Mouse (Mus musculus) left cerebral cortex, postnatal 4 days (tissue): ENCODE measurements around the gene Snu13. TPM values are rescaled to one million over a fixed set of nuclear protein-coding genes. Genes with fewer than 3 reads are reported as not detected.

ENCODE experiments used
- DNase-seq: peaks from one replicate; pipeline ENCODE4 v3.0.0-alpha.2; 2022
- intact Hi-C: fragments of 180-260 bp; cut with DNase I; formaldehyde crosslinking; loops from one replicate; pipeline ENCODE4 v1.15.1; 2025
- total RNA-seq, 2 experiments: library from RNA; stranded (reverse); gene quantifications; 2 replicates each; pipeline ENCODE4 v1.2.3; 2021

Snu13 gene
- 100 to 1,000 TPM; 123 to 130 TPM for total RNA-seq

DNA sequence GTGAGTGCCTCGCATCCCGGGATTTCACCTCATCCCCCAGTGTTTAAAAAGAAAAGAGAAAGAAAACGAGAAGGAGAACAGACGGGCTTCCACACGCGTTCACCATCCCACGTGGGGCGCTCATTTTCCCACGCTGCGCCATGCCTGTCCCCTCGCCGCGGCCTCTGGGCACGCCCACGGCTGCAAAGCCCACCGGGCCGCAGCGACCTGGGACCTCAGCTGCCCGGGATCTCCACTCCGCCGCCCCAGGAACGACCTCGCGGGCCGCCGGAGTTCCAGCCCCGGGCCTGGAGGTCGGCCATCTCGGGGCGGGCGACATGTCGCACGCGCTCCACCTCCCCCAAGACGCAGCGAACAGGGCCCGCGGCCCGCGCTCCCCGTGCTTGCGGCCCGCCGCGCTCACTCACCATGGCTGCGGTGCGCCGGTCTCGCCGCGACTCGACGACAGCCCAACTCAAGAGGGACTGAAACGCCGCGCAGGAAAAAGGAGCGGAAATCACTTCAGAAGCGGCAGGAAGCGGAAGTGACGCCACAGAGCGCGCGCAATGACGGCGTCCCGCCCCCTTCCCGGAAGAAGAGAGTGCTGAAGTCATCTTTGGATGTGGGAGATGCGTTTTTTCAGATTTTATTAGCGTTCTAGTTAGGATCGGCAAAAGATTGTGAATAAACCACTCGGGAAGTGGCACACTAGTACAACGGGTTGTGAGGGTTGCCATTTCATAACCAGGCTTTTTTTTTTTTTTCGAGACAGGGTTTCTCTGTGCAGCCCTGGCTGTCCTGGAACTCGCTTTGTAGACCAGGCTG lies at the start of gene Snu13:
Gene Snu13, minus strand, starts transcription at position 519 of the 804 bp plus-strand sequence.
- DNase-seq, result peak; percentile 91
- intact Hi-C loops, result no loop called here

DNA sequence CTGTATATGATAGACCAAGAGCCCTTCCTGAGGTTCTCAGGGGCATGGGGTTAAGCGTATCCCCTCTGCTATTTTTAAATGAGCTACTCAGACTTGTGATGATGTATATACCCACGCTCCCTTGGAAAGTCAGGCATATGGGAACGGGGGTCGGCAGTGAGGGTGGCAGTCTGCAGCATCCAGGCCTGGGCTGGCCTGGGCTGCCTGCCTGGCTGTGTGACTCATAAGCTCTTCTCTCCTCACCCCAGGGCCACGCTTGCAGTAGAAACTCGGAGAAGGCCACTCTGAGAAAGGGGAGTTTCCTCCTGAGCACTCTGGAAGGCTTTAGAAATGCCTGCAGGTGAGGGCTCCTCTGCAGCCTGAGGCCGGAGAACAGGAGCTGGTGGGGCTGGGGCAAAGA lies 43.7 kb upstream of the Snu13 start:
- intact Hi-C loops, result no loop called here
- DNase-seq, result no peak

DNA sequence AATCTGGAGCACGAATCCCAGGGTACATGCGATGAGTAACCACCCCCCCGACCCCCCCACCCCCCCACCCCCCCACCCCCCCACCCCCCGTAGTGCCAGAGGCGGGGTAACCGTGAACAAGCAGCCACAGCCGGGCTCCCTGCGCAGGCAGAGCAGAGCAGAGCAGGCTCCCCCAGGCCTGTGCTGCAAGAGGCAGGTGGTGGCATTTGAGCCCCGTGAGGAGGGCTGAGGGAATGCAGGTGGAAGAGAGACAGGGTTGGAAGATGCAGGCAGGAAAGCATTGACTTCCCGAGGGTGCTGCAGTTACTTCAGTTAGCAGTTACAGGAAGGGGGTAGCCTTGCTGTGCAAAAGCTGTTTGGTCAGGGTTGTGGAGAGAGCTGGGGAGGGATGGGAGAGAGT lies 39.9 kb upstream of the Snu13 start:
- no peak for DNase-seq
- intact Hi-C loops, result no loop called here

DNA sequence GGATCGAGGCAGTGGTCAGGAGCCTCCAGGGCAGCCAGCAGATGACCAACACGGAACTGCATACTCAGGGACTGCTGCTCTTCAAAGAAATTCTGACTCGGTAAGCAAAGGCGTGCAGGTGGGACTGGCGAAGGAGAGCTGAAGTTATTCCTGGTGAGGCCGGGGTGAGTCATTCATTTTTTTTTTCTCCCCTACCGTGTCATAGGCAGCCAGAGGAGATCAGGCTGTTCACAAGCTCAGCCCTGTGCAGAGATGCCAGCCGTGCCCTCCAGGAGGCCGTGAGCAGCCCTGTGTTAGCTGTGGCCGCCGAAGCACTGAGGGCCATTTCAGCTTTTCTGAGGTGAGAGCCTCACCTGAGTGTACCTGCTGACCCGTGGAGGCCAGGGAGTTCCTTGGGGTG lies 38.7 kb upstream of the Snu13 start:
- intact Hi-C loops, result no loop called here

DNA sequence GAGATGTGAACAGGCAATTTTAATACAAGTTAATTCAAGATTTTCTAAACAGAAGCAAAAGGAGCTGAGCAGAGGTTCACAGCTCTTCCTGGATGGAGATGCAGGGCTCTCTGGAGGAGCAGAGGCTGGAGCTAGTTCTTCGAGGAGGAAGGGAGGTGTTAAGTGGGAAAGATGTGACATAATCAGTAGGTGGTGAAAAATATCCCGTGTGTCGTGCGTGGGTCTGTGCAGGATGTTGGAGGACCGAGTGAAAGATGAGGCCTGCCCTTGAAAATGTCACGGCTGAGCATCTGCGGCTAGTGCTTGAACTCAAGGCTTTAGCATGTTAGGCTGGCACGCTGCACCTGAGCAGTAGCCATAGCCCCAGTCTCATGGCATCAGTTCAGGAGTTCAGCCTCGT lies 38.2 kb upstream of the Snu13 start:
- DNase-seq, result no peak
- intact Hi-C loops, result no loop called here

More for the DNA sequence above, 38.7 kb upstream of the Snu13 start:
- DNase-seq, result no peak

DNA sequence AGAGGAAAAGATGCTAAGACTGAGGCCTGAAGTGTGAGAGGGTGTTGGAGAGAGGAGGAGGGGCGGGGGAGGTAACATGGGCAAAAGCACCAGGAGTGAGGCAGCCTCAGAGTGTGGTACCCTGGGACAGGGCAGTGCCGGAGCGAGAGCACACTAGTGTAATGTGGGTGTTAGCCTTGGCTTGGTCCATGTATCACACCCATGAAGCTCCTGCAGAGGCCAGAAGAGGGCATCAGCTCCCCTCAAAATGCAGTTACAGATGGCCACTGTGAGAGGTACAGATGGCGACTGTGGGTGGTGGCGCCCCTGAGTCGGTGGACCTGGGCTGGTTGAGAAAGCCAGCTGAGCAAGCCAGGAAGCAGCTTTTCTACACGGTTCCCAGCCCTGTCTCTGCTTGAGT lies 33.8 kb upstream of the Snu13 start:
- DNase-seq, result peak; percentile 70
- intact Hi-C loops, result no loop called here

DNA sequence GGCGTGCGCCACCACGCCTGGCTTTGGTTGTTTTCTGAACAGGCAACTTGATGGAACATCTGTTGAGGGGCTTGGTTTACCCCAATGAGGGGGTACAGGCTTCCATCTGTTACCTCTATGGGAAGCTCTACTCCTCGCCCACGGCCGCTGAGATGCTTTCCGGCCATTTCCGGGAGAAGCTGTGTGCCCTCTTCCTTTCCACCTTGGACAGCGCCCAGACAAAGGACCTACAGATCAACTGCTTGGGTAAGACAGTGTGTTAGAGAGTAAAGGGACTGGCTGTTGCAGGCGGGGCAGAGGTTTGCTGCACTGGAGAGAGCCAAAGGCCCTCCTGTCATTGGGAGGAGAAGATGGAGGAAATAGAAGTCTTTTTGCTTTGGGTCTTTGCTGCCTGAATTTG lies 32.5 kb upstream of the Snu13 start:
- intact Hi-C loops, result no loop called here
- DNase-seq, result no peak

DNA sequence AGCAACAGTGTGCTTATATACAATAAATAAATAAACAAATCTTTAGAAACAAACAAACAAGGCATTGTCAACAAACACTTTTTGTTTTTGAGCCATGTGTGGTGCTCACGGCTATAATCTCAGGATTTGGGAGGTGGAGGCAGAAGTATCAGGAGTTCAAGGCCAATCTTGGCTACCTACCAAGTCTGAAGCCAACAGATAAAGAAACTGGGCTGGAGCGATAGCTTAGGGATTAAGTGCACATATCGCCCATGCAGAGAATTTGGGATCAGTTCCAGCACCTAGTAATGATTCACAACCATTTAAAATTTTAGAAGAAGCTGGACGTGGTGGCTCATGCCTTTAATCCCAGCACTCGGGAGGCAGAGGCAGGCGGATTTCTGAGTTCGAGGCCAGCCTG lies 26.1 kb upstream of the Snu13 start:
- intact Hi-C loops, result no loop called here
- DNase-seq, result no peak

DNA sequence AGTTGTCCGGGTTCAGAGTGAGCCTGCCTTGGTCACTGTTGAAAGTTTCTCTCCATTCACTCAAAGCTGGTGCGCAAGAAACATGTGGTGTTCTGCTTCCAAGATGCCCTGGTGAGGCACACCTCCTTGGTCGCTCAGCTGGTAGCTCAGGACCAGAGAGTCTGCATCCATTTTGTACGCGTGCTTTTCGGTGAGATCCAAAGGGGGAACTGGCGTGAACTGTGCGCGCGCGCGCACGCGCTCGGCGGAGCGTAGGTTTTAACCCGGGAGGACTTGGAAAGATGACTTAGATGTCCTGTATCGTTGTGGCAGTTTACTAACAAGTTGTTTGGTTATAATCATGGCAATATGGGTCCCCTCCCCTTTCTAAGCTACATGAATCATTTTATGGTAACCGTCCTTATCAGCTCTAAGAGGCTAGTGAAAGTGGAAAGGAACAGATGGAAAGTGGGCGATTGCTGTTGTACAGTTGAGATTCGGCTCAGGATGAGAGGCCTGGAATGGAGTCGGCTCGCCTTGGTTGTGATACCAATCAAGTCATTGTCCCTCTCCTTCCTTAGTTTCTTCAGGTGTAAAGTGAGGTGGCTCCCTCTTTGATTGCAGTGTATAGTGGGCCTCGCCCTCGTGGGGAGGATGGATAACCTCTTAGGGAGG lies 24.5 kb upstream of the Snu13 start:
- intact Hi-C loops, result no loop called here

DNA sequence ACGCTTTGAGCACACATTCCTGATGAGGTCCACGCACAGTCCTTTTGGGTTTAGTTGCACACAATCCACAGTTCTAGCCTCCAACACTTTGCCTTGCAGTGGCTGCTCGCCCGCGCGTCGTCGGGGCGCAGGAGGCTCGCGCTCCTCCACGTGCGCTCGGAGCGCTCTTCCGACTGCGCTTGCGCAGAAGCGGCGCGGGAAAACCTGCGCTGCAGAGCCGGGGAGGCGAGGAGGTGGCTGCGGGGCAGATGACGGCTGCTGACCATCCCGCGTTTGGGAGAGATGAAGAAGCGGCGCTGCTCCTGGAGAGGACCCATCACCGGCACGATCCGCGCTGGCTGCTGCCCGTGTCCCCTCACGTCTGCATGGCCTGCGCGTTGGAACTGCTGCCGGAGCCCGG lies 22.5 kb upstream of the Snu13 start, which contains the start of gene Mei1:
Gene Mei1, plus strand, starts transcription at position 99 of the 400 bp plus-strand sequence.
- intact Hi-C loops, result loop anchor here (10.0 kb wide), 1 partner anchor 55 kb away; the partner anchor contains the start of gene Ccdc134
- no peak for DNase-seq

More for the DNA sequence above, 24.5 kb upstream of the Snu13 start:
- DNase-seq, result no peak

DNA sequence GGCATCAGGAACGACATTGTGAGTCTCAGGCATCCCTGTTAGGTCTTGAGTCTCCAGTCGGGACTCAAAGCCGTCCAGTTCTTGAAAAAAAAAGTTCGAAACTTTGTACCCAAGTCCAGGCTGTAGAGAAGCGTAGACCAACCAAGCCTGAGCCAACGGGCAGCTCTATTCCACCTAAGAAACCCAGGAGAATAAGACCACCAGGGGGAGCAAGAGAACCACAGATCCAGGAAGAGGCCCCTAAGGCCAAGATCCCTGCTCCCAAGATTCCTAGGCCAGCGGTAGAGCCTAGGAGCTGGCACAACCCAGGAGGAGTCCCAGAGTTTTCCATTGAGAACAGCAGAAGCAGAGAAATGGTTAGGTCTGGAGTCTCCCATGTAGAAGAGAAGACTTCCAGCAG lies 18.1 kb upstream of the Snu13 start:
- DNase-seq, result peak; percentile 75
- intact Hi-C loops, result loop anchor here (2.0 to 10.0 kb wide), 2 partner anchors 59 to 171 kb away; partner anchors contain the start of gene Ccdc134

DNA sequence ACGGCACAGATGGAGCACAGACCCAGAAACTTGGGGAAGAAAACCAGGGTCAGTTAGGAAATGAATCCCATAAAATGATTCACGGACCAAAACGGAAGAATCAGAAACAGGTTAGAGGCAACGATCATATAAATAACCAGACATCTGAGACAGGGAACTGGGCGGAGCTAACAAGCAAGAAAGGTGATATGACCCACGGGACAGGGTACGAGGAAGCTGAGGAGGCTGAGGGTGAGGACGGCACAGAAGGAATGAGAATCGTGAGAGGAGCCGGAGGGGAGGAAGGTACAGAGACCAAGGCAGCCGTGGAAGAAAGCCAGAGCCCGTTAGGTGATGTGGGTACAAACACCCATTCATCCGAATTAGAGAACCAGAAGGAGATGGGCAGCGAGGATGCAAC lies 16.5 kb upstream of the Snu13 start:
- DNase-seq, result no peak
- intact Hi-C loops, result loop anchor here (2.0 to 10.0 kb wide), 2 partner anchors 61 to 173 kb away; partner anchors contain the start of gene Ccdc134

DNA sequence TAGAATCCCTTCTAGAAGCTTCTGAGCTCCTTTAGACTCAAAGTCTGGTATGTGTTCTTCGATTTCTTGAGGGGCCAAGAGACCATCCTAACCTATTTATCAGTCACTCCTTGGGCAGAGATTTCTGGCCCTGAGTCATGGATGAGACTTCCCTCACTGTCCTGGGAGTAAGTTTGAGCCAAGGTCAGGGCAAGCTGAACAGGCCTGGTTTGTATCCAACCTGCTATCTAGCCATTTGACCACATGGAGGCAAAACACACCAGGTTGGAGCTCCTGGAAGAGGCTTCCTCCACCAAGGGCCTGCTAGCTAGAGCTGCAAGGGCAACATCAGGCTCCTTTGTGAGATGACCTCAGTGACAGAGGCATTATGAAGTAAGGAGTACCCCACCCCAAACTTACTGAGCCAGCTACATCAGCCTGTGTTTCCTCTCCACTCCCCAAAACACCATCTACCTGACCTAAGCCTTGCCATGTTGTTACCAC lies 11.4 kb upstream of the Snu13 start, which contains the start of gene 4930407I10Rik:
Gene 4930407I10Rik, plus strand, starts transcription at position 433 of the 483 bp plus-strand sequence.
- DNase-seq, result no peak
- intact Hi-C loops, result no loop called here

DNA sequence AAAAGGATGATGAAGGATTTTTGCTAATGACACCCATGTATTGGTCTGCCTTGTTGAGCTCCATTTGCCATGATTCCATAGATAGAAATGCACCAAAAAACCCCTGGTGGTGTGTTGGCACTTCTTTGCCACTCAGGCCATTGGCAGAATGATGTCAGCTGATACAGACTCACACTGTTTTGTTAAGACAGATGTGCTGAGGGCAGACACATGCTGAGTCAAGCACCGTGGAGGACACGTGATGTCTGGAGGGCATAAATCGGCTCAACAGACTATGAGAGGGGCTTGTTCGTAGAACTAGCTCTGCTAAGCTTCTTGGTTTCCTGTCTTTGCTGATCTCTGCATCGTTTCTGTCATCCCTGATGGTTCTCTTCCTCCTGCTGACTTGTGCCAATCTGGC lies 5.1 kb upstream of the Snu13 start:
- DNase-seq, result no peak
- intact Hi-C loops, result no loop called here

DNA sequence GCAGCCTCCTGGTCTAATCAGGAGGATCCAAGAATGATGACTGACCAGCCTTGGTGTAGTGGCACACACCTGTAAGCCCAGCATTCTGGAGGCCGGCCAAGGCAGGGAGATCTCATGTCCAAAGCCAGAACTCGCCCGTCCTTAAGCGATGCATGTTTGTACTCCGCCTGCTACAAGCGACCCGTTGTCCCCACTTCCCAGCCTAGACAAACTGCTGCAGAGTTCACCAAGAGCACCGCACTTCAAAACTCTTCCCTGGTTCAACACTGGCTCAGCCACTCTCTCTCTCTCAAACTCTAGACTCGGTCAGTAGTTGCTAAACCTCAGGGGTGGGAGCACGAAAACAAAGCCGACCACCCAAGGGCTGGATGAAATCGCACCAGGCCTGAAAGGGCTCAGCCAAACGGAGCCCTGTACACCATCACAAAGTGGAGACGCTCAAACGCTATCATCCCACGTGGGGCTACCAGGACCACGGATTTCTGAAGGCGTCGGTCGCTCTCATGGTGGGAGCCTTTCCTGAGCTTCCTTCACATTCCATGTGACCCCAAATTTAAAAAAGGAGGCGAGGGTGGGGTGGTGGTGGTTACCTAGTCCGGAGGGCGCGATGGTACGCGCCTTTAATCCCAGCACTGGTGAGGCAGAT lies 1.0 kb downstream of the Snu13 start:
- intact Hi-C loops, result no loop called here
- DNase-seq, result peak; percentile 31

DNA sequence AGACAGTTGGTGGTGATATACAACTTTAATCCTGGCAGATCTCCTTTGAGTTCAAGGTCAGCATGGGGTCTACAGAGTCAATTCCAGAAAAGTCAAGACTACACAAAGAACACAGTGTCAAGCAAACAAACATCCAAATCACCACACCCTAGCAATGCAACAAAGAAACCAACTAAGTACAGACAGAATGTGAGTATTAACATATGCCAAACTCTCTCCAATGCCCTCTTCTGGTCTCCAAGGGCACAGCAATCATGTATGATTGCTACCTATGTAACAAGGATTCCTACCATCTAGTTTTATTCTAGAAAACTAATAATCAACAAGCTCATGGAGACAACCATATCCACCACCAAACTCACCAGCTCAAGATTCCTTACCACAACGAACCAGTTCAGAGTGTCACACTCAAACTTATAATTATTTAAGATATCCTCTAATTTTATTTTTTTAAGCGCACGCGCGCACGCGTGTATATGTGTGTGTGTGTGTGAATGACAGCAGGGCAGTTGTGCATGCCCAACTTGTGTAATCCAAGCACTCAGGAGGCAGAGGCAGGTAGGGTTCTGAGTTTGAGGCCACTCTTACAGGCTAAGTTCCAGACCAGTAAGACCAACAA lies 3.1 kb downstream of the Snu13 start:
- DNase-seq, result no peak
- intact Hi-C loops, result no loop called here

DNA sequence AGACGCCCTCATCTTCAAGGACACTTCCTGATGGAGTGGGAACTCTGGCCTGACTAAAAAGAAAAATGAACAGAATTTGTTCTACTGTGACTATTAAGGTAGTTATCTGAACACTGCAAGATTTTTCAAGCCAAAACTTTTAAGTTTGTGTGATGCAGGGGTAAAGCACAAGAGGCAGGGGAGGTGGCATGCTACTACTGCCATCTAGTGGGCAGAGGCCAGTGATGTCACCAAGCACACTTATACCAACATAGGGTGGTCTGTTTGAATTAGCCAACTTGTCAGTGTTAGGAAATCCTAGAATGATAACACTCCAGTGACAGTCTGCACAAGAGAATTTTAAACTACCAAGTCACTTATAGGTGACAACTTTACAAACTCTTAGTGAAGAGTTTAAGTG lies 6.7 kb downstream of the Snu13 start:
- intact Hi-C loops, result no loop called here
- DNase-seq, result peak; percentile 43

DNA sequence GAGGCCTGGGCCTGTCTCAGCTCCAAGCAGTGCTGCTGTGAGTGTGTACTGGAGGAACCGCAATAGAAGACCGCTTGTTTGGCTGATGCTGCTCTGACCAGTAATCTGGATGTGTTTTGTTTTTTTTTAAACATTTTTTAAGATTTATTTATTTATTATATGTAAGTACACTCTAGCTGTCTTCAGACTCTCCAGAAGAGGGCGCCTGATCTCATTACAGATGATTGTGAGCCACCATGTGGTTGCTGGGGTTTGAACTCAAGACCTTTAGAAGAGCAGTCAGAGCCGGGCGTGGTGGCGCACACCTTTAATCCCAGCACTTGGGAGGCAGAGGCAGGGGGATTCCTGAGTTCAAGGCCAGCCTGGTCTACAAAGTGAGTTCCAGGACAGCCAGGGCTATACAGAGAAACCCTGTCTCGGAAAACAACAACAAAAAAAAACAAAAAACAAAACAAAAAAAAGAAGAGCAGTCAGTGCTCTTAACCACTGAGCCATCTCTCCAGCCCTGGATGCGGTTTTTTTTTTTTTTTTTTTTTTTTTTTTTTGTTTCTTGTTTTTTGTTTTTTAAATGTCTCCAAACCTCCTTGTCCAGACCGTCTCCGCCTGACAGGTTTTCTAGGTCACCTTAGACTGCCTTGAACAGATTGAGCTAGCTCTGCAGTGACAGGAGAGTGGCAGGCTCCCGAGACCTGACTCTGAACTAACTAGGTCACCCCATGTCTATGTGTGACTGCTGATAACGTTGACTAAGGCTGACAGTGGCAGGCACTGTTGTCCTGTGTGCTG lies 11.3 kb downstream of the Snu13 start:
- intact Hi-C loops, result no loop called here
- DNase-seq, result no peak

DNA sequence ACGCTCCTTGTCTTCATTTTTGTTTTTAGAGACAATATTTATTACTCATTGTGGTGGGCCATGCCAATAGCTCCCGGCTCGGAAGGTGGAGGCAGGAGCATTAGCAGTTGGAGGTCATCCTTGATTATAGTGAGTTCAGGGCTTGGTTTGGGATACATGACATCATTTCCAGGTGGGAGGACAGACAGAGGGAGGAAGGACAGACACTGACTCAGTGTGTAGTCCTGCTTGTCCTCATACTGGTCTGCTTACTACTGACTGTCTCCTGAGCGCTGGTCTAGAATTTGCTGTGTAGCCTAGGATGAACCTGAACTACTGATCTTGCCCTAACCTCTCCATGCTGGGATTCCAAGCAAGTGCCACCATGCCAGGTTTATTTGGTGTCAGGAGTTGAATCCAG lies 13.6 kb downstream of the Snu13 start, which contains the start of gene Desi1:
Gene Desi1, minus strand, starts transcription at position 101 of the 400 bp plus-strand sequence.
- intact Hi-C loops, result no loop called here

DNA sequence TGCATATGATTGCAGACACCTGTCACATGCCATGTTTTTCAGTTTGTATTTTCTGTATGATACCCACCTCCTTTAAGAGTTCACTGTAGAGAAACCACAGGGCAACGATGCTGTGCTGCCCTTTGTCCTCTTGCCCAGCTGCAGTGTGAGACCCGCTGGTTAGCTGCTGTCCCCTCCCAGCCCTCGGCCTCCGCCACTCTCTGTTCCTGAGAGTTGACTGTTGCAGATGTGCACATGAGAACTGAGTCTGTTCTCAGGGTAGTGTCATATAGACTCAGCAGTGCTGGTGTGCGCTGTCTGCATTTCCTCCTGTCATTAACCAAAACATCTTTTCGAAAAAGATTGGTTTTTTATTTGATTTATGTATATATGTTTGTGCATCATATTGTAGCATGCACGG lies 15.0 kb downstream of the Snu13 start:
- DNase-seq, result no peak
- intact Hi-C loops, result no loop called here

More for the DNA sequence above, 13.6 kb downstream of the Snu13 start, which contains the start of gene Desi1:
- no peak for DNase-seq
